Mouse (Mus musculus) gastrocnemius, postnatal 4 days (tissue): ENCODE results near the gene Zbtb2. TPM values are rescaled to one million over a fixed set of nuclear protein-coding genes. Genes with fewer than 3 reads are reported as not detected.
"Not testable (repeated sequence)": the region's sequence is repeated elsewhere in the genome, so short reads cannot be mapped to it uniquely, and the experiment has no call there.

Experiments
- DNase-seq, 2 experiments: peaks; one replicate each; pipeline ENCODE4 v3.0.0; 2021 to 2022; ENCODE audit warnings: low spot score in 2 of 2, mixed read lengths in 2 of 2
- long read RNA-seq, 2 experiments: library from polyadenylated mRNA; stranded (forward); transcript quantifications; one replicate each; pipeline ENCODE4 v2.0.0; 2021
- total RNA-seq, 2 experiments: library from RNA; stranded (reverse); gene quantifications; 2 replicates each; pipeline ENCODE4 v1.2.3; 2021

The Zbtb2 gene
- total RNA-seq, result 1 to 10 TPM; 7.8 to 8.0 TPM
- long read RNA-seq, experiment 1, full-length matches to known transcripts, result 11 of 11 reads
- long read RNA-seq, experiment 1, partial matches to known transcripts, result 0 of 11 reads
- long read RNA-seq, experiment 1, other reads (novel, unspliced or antisense), result 0 of 11 reads
- long read RNA-seq, experiment 2, full-length matches to known transcripts, result 14 of 19 reads
- long read RNA-seq, experiment 2, partial matches to known transcripts, result 0 of 19 reads
- long read RNA-seq, experiment 2, other reads (novel, unspliced or antisense), result 5 of 19 reads

DNA sequence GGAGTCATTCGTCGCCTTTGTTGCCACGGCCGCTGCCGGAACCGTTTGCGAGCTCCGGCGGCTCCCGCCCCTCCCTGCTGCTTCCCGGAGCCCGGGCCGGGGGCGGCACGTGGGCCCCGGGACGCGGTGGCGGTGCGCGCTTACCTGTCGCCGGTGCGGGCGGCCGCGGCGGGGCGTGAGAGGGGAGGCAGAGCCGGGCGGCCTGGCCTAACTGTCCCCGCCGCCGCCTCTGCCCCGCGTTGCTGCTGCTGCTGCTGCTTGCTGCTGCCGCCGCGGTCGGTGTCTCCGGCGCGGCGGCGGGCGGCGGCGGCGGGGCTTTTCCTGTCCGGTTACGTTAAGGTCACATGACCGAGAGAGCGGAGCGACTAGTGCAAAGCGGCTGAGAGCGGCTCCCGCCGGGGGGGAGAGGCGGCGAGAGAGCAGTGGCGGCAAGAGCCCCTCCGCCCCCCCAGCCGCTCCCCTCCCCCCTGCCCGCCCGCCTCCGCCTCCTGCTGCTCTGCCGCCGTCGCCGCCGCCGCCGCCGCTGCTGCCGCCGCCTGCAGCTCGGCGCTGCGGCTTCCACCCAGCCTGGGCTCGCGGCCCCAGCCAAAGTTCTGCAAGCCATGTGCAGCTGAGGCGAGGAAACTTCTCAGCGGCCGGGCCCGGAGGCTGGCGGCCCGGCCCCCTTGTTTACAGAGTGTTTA, at the start of gene Zbtb2:
TSS of gene Zbtb2 (minus strand) at position 408 of the 683 bp plus-strand sequence.
- DNase-seq, result peak; percentile 58 to 71

DNA sequence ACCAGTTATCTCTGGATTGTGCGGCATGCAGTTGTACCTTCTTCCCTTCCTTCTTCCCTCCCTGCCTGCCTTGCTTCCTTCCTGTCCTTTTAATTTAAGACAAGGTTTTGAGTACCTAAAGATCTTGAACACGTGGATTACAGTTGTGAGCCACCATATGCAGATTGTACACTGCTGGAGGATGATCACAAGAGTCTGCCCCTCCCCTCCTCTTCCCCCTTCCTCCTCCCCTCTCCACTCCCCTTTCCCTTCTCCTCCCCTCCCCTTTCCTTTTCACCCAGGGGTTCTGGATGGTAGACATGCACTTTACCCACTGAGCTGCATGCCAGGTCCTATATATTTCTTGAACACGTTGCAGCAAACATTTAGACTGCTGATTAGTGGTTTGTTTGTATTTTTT, 47.5 kb upstream of the Zbtb2 start:
- no peak for DNase-seq

DNA sequence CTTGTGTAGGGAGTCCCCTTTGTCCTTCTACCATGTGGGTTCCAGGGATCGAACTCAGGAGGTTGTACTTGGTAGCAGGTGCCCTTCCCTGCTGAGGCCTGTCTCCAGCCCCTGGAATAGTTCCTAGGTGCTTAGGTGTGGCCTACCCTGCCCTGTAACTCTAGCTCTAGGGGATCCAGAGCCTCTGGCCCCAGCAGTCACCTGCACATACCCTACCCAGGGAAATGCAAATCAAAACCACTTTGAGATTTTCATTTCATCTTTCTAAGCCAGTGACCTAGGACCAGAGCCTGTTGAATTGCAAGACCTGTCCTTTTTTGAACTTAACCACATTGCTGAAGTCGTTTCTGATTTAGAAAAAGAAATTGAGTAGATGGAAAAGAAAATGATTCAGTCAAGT, 46.0 kb upstream of the Zbtb2 start:
- DNase-seq, result not testable (repeated sequence)

DNA sequence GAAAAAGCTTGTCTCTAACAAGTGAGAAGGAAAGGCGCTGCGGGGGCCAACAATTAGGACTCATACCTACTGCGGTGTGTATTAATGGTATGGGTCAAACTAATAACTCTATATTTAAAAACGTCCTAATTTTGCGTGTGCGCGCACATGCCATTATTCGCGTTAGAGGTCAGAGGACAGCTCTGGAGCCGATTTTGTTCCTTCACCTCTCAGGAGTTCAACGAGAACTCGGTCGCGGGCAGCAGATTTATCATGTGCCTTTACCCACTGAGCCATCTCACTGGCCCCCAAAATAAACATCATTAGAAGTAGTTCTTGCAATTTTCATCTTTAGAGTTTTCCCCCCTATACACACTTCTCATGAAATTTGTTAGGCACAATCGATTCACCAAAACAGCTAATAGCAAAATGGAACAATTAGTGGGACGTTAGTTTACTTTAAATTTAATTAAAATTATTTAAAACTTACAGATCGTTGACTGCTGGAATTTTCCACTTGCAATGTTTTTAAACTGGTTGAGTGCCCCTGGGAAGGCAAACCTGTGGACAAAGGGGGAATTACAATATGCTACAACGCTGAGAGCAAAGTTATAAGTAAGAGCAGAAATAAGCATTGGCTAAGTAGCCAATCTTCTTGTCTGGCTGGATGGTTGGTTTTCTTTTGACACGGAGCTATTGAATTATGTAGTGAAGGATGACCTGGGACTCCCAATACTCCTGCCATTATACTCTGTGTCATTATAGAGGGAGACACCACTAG, 45.3 kb upstream of the Zbtb2 start:
- DNase-seq, result no peak

DNA sequence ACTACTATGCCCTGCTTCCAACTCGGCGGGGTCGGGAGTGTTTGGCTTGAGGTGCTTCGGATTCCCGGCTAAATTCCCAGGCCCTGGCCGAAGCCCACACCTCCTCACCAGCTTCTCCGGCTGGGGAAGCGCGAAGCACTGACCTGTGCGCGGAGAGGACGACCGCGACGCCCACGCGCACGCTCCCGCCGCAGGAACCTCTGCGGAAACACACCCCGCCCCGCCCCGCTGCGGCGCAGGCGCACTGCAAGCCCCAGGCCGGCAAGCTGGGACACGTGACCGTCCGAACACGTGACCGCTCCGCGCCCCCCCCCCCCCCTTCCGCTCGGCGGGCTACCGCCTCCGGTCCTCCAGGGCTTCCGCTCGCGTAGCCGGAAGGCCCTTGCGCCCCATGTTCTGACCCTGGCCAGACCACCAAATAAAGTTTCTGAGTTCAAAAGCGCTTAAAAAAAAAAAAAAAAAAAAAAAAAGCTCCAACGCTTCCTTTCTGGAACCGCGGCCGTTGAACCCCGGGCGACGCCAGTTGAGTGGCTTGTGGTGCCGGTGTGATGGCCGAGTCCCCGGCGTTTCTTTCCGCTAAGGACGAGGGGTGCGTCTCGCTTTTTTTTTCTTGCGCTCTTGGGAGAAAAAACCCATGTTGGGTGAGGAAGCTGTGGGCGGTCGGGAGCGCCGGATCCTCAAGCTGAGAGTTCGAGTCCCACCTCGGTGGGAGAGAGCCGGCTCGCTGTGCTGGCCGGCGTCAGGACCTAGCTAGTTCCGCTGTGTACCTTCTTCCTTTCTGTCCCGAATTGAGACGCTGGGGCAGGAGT, 44.4 kb upstream of the Zbtb2 start, which contains the start of the genes Rmnd1 and Armt1:
TSS of gene Rmnd1 (minus strand) at position 266 of the 809 bp plus-strand sequence.
TSS of gene Armt1 (plus strand) at position 345 of the 809 bp plus-strand sequence.
- DNase-seq, result peak; percentile 95 to 96

DNA sequence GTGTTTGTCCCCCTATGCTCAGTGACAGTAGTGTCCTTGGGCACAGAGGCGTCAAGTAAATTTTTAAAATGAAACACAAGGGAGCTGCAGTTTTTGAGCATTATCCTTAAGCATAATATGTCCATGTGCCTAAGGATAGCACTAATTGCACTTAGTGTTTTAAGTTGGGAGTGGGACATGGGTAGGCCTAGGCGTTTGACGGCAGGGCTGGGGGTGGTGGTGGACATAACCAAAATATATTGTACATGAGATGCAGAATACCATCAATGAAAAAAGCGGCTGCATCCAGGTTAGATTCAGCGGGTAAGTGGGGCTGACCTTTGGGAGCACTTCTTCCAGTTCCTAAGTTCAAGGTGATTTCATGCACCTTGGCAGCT, 43.8 kb upstream of the Zbtb2 start:
- DNase-seq, result no peak

DNA sequence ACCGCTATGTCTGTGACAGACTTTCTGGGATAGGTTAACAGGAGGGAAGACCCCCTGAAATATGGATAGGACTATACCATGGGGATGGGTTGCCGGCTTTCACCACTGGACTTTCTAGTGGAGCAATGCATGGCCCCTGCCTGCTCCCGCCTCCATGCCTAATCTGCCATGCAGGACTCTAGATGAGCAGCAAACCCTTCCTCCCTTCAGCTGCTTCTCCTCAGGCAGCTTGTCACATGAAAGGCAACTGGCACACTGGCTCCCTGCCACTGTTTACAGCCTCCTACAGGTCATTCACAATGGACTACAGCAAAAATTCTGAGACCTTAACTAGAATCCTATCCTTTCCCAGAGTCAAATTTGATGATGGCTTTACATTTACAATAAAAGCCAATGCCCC, 42.9 kb upstream of the Zbtb2 start:
- peak in 1 of 2 experiments; percentile 34 for DNase-seq

DNA sequence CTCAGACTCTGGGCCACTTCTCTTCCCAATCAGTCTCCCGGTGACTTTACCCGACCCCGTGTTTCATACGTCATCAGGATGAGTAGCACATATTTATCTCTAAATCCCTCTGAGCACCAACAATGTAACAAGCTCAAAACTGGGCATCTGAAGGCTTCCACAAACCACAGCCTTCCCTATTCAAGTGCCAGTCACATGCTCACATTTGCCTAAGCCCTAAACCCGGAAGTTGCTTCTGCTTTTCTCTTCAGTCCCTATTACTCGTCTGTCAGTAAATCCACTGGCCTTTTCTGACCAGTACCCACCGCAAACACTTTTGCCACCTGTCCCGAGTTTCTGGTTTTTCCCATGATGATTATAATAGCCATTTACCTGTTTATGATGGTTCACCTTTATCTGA, 42.5 kb upstream of the Zbtb2 start:
- no peak for DNase-seq

DNA sequence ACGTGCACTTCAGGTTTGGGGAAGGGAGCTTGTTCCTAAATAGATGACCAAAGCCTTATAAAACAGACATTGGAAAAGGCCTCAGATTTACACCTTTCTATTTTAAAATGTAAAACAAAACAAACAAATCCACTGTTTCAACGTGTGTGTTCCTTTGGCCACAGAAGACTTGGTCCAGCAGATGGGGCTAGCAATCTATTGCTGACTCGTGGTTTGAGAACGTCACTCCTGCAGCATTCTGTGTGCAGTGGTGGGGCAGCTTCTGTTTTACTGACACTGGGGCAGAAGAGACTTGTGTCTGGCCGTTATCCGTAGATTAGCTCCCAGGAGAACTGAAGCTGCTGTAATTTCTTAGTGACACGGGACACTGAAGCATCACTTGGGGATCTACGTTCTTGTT, 37.3 kb upstream of the Zbtb2 start:
- no peak for DNase-seq

DNA sequence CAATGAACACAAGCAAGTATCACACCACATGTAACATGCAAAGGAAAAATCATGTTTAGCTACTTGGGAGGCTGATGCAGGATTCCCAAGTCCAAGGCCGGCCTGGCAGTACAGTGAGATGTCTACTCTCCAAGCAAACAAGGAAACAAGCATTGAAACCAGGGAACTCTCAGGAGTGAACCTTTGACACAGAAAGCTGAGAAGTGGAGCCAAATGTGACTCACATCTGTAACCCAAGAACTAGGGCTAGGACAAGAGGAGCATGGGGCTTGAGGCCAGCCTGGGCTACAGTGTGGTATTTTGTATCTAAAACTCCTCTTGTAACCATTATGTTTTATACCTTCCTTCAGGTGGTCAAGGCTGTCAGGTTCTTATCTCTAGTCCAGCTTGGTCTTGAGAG, 19.3 kb upstream of the Zbtb2 start:
- no peak for DNase-seq

DNA sequence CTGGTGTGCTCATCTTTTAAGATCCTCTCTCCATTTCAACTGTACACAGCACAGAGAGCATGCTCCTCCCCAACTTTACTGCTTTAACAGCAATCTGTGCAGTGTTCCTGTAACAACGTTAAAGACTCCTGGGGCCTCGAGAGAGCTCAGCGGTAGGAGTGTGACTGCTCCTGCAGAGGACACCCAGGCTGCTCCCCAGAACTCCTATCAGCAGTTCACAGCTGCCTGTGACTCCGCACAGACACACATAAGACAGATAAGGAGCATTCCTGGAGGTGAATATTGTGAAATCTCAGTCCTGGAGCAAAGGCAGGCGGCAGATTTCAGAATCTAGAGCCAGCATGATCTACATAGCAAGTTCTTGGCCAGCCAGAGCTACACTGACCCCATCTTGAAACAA, 17.6 kb upstream of the Zbtb2 start:
- DNase-seq, result no peak

DNA sequence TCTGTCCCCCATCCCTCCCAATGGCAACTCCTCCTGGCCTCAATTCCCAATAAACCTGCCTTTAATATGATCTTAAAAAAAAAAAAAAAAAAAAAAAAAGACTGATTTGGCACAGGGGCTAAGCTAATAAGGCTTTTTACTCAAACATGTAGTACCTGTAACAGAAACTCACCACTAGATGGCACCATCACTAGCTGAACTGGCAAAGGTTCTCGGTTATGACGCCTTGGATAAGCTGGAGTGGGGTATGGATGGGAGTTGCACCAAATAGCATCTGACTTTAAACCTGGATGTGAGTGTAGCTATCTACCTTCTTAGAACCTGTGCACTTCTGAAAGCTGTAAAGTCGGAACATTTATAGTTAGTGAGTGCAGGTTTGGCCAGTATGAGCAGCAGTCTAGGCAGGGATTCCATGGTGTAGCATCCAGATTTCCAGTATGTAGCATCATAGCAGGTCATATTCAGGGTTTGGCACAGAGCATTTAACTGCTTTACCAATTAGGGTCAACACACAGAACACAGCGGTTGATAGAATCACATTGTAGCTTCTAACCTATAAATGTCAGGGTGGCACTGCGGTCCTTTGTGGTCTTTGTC, 17.1 kb upstream of the Zbtb2 start:
- peak in 1 of 2 experiments; percentile 32 for DNase-seq

DNA sequence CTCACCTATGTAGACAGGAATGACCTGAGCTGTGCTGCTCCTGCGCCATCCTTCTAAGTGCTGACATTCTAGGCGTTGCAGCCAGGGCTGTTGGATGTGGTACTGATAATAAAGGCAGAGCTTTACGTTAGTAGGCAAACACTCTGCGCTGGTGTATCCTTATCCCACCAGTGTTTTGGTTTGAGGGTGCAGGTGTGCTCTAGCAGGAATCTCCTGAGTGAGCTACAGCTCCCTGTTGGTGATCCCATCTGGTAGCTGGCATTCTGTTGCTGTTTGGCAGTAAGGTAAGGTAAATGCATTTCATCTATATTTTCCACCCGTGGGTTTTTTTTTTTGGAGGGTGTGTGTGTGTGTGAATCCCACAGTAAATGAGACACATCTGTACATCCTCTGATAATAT, 10.2 kb upstream of the Zbtb2 start:
- no peak for DNase-seq

DNA sequence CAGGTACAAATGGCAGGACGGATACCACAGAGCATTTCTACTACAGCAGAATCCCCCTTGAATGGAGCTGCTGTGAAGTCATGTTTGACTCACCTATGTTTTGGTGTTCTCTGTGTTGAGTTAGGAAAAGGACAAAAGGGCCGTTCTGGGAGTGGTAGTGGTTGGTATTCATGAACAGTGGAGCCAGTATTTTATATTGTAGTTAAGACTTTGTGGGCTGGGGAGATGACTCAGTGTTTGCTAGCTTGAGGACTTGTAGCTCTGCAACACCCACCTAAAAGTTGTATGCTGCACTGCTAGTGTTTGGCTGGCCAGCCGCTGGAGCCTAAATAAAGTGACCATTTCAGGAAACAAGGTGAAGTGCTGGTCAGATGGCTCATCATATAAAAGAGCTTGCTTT, 7.4 kb upstream of the Zbtb2 start:
- no peak for DNase-seq

DNA sequence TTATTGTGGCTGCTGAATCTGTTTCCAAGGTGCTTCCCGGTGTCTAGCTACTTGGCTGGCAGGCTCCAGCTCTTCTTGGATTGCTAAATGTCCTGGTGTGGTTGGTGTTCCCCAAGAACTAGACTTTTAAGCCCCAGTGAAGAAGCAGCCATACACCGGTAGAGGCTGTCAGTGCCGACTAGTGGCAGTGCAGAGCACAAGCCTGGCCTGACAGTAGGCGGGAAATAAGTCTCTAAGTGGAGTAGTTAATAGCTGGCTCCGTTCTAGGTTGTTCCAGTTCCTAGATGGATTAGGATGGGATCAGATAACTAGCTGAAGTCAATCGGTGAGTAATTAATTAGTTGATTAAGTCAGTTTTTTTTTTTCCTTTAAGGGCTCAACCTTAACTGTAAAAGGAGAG, 3.9 kb upstream of the Zbtb2 start:
- no peak for DNase-seq

DNA sequence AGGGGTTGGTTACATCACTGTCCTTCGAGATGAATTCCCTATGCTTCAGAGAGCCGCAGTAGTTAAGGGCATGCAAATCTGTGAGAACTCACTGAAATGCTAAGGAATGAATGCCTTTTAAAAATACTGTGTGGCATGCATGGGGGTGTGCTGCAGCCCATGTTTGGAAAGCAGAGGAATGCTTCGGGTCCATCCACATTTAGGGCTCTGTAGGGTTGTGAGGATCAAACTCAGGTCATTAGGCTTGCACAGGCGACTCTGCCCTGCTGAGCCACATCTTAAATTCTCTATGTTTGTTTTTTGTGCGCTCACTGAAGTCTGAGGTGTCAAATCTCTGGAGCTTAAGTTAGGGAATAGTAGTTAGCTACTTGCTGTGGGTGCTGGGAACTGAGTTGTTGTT, 3.2 kb upstream of the Zbtb2 start:
- DNase-seq, result no peak

DNA sequence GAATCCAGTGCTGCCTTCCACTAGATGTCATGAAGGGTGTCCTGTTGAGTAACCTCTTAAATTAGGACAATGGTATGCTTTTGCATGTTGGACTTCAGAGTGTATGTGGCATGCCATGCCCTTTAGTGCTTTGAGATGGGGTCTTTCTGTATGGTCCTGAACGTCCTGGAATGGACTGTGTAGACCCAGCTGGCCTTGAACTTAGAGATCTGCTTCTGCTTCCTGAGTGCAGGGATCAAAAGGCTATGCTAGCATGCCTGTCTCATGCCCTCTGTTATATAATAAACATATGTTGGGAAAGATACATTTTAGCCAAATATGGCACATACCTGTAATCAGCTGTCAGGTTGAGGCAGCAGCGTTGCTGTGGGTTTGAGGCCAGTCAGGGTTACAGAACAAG, 2.6 kb upstream of the Zbtb2 start:
- no peak for DNase-seq

DNA sequence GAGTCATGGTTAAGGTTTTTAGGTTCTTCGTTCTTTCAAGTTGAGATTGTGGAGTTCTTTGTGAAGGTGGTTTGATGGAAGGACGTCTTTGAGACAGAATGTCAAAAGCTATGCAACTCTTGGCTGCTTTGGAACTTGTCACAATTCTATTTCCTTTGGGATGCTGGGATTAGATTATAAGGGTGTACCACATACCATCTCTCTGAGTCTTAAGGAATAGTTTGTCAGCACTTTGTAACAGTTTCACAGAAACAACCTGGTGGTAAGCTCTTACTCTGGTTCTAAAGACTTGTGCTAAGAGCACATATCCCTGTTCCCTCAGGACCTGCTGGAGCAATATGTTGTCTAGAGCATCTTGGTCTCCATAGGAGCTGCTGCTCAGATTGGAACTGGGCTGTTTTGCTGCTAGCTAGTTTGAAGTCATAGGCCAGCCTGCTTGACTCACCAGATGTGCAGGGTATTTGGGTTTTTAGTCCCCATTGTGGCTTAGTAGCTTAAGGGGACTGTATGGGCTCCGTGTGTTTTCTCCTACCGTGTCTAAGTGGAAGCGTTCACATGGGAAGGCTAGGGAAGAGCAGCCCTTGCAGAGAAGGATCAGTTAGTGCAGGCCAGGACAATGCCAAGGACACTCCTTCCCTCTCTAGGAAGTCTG, 1.7 kb upstream of the Zbtb2 start:
- DNase-seq, result no peak

DNA sequence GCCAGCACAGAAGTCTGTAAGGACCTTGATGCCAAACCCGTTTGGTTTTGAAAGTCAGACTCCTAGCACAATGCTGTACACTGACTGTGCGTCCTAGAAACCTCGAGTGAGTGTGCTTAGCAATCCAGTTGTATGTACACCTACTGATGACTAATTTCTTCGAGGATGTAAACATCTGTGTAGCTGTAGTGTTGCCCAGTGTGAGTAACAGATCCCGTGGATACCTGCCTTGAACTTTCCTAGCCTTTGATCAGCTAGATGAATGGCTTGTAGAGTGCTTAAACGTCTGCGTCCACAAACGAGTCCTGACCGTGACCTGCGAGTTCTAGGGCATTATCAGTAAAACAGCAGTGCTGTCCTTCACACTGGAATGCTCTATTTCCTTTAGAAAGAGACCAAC, 1.1 kb upstream of the Zbtb2 start:
- DNase-seq, result no peak

DNA sequence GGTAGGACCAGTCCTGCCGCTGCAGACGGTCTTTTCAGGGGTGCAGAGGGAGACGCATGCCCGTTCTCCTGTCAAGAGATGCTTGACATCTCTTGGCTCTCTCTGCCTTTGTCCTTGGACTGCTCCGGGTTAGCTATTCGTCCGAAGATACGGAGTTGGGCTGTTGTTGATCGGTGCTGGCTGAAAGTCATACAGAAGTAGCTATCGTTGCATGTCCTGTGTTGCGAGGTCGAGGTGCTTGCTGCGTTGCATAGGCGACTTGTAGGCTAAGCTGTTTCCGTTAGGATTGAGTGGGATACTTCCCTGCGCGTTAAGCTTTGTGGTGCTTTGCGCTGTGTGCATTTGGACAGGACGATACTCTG, 457 bp upstream of the Zbtb2 start:
- no peak for DNase-seq
